Mouse (Mus musculus) brain, adult 2 months (tissue): ENCODE data around the gene Tmem131l.
"Not testable (repeated sequence)": the region's sequence is repeated elsewhere in the genome, so short reads cannot be mapped to it uniquely, and the experiment has no call there.

Source experiments
- DNase-seq: peaks from one replicate; pipeline ENCODE4 v3.0.0; 2011; ENCODE audit warnings: low read depth, low spot score

Gene Tmem131l

GRCm38 (mm10) chr3:83869776-83870175 is 170.2 kb downstream of the Tmem131l start:
- DNase-seq: no peak

GRCm38 (mm10) chr3:83867026-83867425 is 172.9 kb downstream of the Tmem131l start:
- not testable (repeated sequence) for DNase-seq

GRCm38 (mm10) chr3:83865216-83865615 is 174.8 kb downstream of the Tmem131l start:
- peak; percentile 12 for DNase-seq

- no peak for DNase-seq
Measured at GRCm38 (mm10) chr3:83864064-83864548, 175.9 kb downstream of the Tmem131l start.

GRCm38 (mm10) chr3:83862956-83863355 is 177.0 kb downstream of the Tmem131l start:
- DNase-seq: peak; percentile 74

DNA sequence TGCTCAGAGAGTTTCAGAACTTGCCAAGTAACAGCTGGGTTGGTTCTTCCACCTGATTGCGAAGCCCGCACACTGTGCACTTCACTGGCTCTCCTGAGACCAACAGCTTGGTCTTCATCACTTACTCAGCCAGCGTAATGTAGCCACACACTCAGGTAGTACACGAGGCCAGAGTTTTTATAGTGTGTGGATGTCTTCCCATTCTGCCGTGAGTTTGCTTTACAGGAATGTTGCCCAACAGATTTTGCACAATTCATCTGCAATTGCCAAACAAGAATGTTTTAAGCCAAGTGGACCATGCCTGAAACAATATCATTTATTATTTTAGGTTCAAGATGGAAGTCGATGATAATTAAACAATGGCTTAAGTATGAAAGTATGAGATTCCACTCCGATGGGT is 180.4 kb downstream of the Tmem131l start:
- no peak for DNase-seq

DNA sequence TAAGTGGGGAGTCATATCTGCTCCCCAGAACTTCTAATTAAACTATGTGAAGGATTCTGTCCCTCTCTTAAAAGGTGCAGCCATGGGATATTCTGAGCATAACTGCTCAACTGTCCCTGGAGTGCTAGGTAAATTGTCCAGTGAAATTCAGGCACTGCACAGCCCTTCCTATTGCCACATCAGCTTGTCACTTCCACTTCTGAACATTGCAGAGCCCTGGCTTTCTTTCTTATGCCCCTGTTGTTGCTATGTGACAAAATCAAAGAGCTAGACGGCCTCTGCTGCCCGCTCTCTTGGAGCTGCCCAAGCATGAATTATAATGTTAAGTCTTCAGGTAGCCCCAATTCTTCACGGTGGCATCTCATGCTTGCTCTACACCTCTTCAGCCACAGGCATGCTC is 180.9 kb downstream of the Tmem131l start:
- DNase-seq: no peak

DNA sequence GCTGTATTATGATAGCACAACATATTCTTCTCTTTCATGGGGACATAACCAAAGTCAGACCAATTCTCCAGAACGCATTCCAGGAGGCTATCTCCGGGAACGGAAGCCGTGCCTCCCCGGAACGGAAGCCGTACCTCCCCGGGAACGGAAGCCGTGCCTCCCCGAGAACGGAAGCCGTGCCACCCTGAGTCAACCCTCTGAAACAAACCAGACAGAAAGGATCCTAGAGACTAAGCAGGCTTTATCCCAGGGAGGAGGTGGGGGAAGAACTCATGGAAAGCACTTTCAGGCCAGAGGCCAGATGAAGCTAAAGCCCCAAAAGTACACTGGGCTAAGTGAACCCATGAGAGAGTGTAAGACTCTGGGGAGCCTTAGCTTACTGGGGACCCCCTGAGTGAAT is 182.4 kb downstream of the Tmem131l start:
- DNase-seq: no peak

DNA sequence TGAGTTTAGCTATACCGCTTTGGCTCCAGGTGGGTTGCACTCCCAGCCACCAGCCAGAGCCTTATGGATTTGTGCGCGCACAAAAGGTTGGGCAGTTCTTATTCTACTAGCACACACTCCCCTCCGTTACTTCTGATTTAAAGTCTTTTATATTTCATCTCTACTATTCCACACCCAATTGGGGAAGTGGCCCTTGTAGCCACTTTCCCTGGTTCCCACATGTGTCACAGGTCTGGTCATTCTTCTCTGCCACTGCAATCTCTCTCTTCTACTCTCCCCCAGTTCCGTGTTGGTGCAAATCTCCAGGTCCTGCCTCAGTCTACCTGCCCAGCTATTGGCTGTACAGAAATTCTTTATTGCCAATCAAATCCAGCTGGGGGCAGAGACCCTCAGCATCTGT is 184.3 kb downstream of the Tmem131l start:
- DNase-seq: no peak

DNA sequence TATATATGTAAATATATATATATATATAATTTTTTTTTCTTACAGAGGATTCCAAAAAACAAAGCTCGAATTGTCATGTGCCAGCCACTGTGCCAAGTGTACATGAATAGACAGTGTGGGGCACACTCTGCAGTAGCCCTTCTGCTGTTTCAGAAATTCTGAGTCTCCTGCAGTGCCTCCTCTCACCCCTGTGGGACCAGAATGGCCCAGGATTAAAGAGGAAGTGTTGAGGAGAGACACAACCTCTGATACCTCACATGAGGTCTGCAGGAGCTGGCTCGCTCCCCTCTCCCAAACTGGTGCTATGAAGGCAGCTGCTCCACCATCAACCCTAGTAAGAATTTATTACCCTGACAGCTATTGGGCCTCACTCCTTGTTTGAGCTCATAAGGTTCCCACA is 190.6 kb downstream of the Tmem131l start:
- DNase-seq: no peak
